In genomic region chr17:24658017-24658758, GRCm38 (mm10) we compare ENCODE assay signal across 8 mouse cellular contexts. TPM values are rescaled to one million over a fixed set of nuclear protein-coding genes. Genes with fewer than 3 reads are reported as not detected.
DNase-seq lines count a peak whose midpoint lies in the region; ATAC-seq and TF ChIP-seq lines count a peak whose summit lies in the region.

TSS of gene Npw (minus strand) at chr17:24658457.

- no peaks in the 10 kb centered on the region for H3K36me3 ChIP-seq in heart, adult 2 months (ENCODE audit: control insufficient read depth, insufficient read depth, low read length)
- no peaks in the 10 kb centered on the region for H3K36me3 ChIP-seq in hindbrain, embryonic 15.5 days
- H3K36me3 ChIP-seq in lung, embryonic 16.5 days (ENCODE audit: control insufficient read depth, insufficient read depth, low read length) = no peaks in the 10 kb centered on the region

- ATAC-seq in hindbrain, embryonic 15.5 days (ENCODE audit: low FRiP score, low read depth) = no peak
- ATAC-seq in lung, embryonic 16.5 days (ENCODE audit: low read depth) = peak; percentile 57

- H3K27ac ChIP-seq in heart, adult 2 months = no peak within 1 kb of the TSS
- H3K27ac ChIP-seq in hindbrain, embryonic 15.5 days (replicated peaks) = no peak within 1 kb of the TSS
- H3K27ac ChIP-seq in lung, embryonic 16.5 days (ENCODE audit: low read length) = no peak within 1 kb of the TSS

- no peak for TF ChIP-seq EP300 in heart, adult 2 months (IDR thresholded peaks at IDR 0.05; ENCODE audit: insufficient read depth, low read depth, low read length)

- DNase-seq in heart, adult 2 months = no peak
- DNase-seq in heart, postnatal 25 days (ENCODE audit: low spot score) = no peak
- peak; percentile 35 for DNase-seq in embryo, embryonic 9.5 days (ENCODE audit: extremely low spot score)
- DNase-seq in retina, postnatal 1 day = peak; percentile 58
- DNase-seq in spleen, postnatal 14 days (ENCODE audit: low spot score in 2 of 2) = no peak
- DNase-seq in frontal cortex, postnatal 25 days (ENCODE audit: low spot score in 2 of 2) = no peak

- intact Hi-C loops in heart, adult 2 months (cut with DNase I) = no loop called here
- intact Hi-C loops in heart, postnatal 25 days (cut with DNase I) = no loop called here

- no peaks in the 10 kb centered on the region for H3K9me3 ChIP-seq in hindbrain, embryonic 15.5 days
- no peaks in the 10 kb centered on the region for H3K9me3 ChIP-seq in lung, embryonic 16.5 days (ENCODE audit: control insufficient read depth, low read length)

- no peak for TF ChIP-seq POLR2A in heart, adult 2 months (IDR thresholded peaks at IDR 0.05; ENCODE audit: insufficient read depth, low read depth, low read length)

- peaks cover 15% of the 10 kb centered on the region for H3K27me3 ChIP-seq in heart, adult 2 months (ENCODE audit: control insufficient read depth, insufficient read depth, low read length)
- H3K27me3 ChIP-seq in hindbrain, embryonic 15.5 days = peaks cover 40% of the 10 kb centered on the region
- H3K27me3 ChIP-seq in lung, embryonic 16.5 days (ENCODE audit: control insufficient read depth, insufficient read depth, low read depth, low read length) = peaks cover 35% of the 10 kb centered on the region

- peaks cover 4% of the 10 kb centered on the region for H3K4me1 ChIP-seq in heart, adult 2 months (ENCODE audit: control insufficient read depth, insufficient read depth, low read length)
- H3K4me1 ChIP-seq in hindbrain, embryonic 15.5 days (replicated peaks) = peaks cover 15% of the 10 kb centered on the region
- H3K4me1 ChIP-seq in lung, embryonic 16.5 days (replicated peaks; ENCODE audit: control insufficient read depth, insufficient read depth, low read length) = peaks cover 12% of the 10 kb centered on the region; the same call in 1 of the 2 replicates

- H3K4me3 ChIP-seq in heart, adult 2 months = peak within 1 kb of the TSS; percentile 39
- H3K4me3 ChIP-seq in hindbrain, embryonic 15.5 days = peak within 1 kb of the TSS; percentile 31
- H3K4me3 ChIP-seq in lung, embryonic 16.5 days (ENCODE audit: low read length) = peak within 1 kb of the TSS; percentile 50

- no peaks in the 10 kb centered on the region for H3K79me2 ChIP-seq in heart, adult 2 months (replicated peaks; ENCODE audit: control insufficient read depth, insufficient read depth, low read length)

- peak within 1 kb of the TSS; percentile 68 for H3K9ac ChIP-seq in heart, adult 2 months (ENCODE audit: low read depth, low read length)
- peak within 1 kb of the TSS; percentile 31; the same call in 1 of the 2 replicates for H3K9ac ChIP-seq in hindbrain, embryonic 15.5 days
- H3K9ac ChIP-seq in lung, embryonic 16.5 days (ENCODE audit: low read length) = peak within 1 kb of the TSS; percentile 57

- WGBS in heart, adult 2 months = 4% methylated on average over 47 of the region's 47 CpGs
- WGBS in hindbrain, embryonic 15.5 days = 2% methylated on average over 45 of the region's 47 CpGs
- WGBS in lung, embryonic 16.5 days = 2% methylated on average over 47 of the region's 47 CpGs

- TF ChIP-seq CTCF in heart, adult 2 months (IDR thresholded peaks at IDR 0.05) = no peak

- peak within 1 kb of the TSS; percentile 64 for H3K4me2 ChIP-seq in hindbrain, embryonic 15.5 days
- peak within 1 kb of the TSS; percentile 89 for H3K4me2 ChIP-seq in lung, embryonic 16.5 days (ENCODE audit: low read depth, low read length)

RNA-seq across cellular contexts. Expression of gene Npw, which starts in this region (rescaled TPM):
- not detected for total RNA-seq in heart, adult 2 months (2021)
- polyA plus RNA-seq in heart, adult 2 months (2012; rRNA removed) = not detected in 2 replicates
- not detected for total RNA-seq in heart, postnatal 25 days (2021)
- polyA plus RNA-seq in hindbrain, embryonic 15.5 days (2015; fragmentation: Nextera tagmentation; extraction: Ambion mirVana) = 0.31 and 0.54 TPM in 2 replicates
- polyA plus RNA-seq in lung, embryonic 16.5 days (2015; fragmentation: Nextera tagmentation; extraction: Ambion mirVana) = 1.1 and 2.3 TPM in 2 replicates

Comparison
In these comparisons a context has a peak if more than half of its experiments do, and no peak if none do; other contexts are left out.
1. DNase-seq: peak in embryo, embryonic 9.5 days (single experiment) and retina, postnatal 1 day (single experiment); none in heart, adult 2 months (0 of 2), heart, postnatal 25 days (single experiment), spleen, postnatal 14 days (0 of 2) and frontal cortex, postnatal 25 days (0 of 2).
2. Peak in every context shown above with its lines, with median percentiles within 50 percentile points of each other: H3K4me3 ChIP-seq and H3K9ac ChIP-seq.